ENCODE assay signal across 10 mouse cellular contexts in genomic region chr15:78368926-78369346, GRCm38 (mm10). TPM values are rescaled to one million over a fixed set of nuclear protein-coding genes. Genes with fewer than 3 reads are reported as not detected.
A peak's percentile ranks its signal among the peaks of the same experiment; 100 is the strongest.
DNase-seq lines count a peak whose midpoint lies in the region; ATAC-seq and TF ChIP-seq lines count a peak whose summit lies in the region.
"Had no signal": no experiment of that assay in that cellular context is flagged by ENCODE, and none has a peak within 500 bp of the region (broad histone marks: within the 10 kb centered on the region; RNA-seq: fewer than 3 reads in every experiment).

No protein-coding gene starts in this region.

- no peaks in the 10 kb centered on the region; the same call in 1 of the 2 replicates for H3K4me1 ChIP-seq in intestine, postnatal 0 days (replicated peaks; ENCODE audit: control insufficient read depth, insufficient read depth, low read length)

- TF ChIP-seq CTCF in intestine, postnatal 0 days (IDR thresholded peaks at IDR 0.05; ENCODE audit: low read depth), result peak; percentile 78

- no peaks in the 10 kb centered on the region for H3K36me3 ChIP-seq in intestine, postnatal 0 days (ENCODE audit: control insufficient read depth, insufficient read depth)
- no peaks in the 10 kb centered on the region for H3K36me3 ChIP-seq in splenic B cell, adult 2 months (ENCODE audit: control insufficient read depth, insufficient read depth, low read length, poor library complexity, severe bottlenecking)

- no peak overlapping the region for H3K27ac ChIP-seq in intestine, postnatal 0 days (ENCODE audit: low read depth, low read length)

- H3K9me3 ChIP-seq in intestine, postnatal 0 days (ENCODE audit: control insufficient read depth), result 0 out of 2 replicates have a peak, but pooled peaks cover 3% of the 10 kb centered on the region

- WGBS in intestine, postnatal 0 days, result 3% methylated on average over 8 of the region's 8 CpGs

- no peak overlapping the region for H3K4me2 ChIP-seq in intestine, postnatal 0 days (replicated peaks; ENCODE audit: low read depth)

- H3K9ac ChIP-seq in intestine, postnatal 0 days (ENCODE audit: low read depth, low read length), result no peak overlapping the region

- peak; percentile 32 for DNase-seq in gastrocnemius, adult 18-20 months (ENCODE audit: low spot score)
- DNase-seq in gastrocnemius, postnatal 36 days, result no peak
- DNase-seq in 416B (ENCODE audit: low read depth), result peak; percentile 99
- DNase-seq in adipocyte (ENCODE audit: low spot score), result peak; percentile 26
- DNase-seq in embryo, embryonic 11.5 days (ENCODE audit: low read depth, low spot score), result peak; percentile 42
- DNase-seq in lung, postnatal 10 days, result peak; percentile 62
- peak; percentile 71 for DNase-seq in splenic B cell, adult 2 months (ENCODE audit: low read depth, low spot score)

- no peak overlapping the region for H3K4me3 ChIP-seq in intestine, postnatal 0 days (ENCODE audit: low read depth, low read length)

- peaks cover 76% of the 10 kb centered on the region for H3K27me3 ChIP-seq in intestine, postnatal 0 days (replicated peaks; ENCODE audit: control insufficient read depth, insufficient read depth, low read length)
- no peaks in the 10 kb centered on the region for H3K27me3 ChIP-seq in splenic B cell, adult 2 months (ENCODE audit: control insufficient read depth, insufficient read depth, low read length, poor library complexity, severe bottlenecking)

- intact Hi-C loops in gastrocnemius, postnatal 36 days (cut with DNase I), result no loop called here

- ATAC-seq in intestine, postnatal 0 days, result peak; percentile 52; the same call in 1 of the 2 replicates

RNA-seq across cellular contexts. Expression of gene Tex33, which starts 26.8 kb away (rescaled TPM):
- not detected for total RNA-seq in gastrocnemius, adult 18-20 months (2021)
- total RNA-seq in gastrocnemius, postnatal 36 days (2021), result not detected
- polyA plus RNA-seq in intestine, postnatal 0 days (2015; fragmentation: Nextera tagmentation; extraction: Ambion mirVana), result not detected in 2 replicates
- total RNA-seq: layer of hippocampus, adult 18-20 months had no signal
- polyA plus RNA-seq: stomach, embryonic 14.5 days had no signal

RNA-seq across cellular contexts. Expression of gene Tst, which starts 36.8 kb away (rescaled TPM):
- total RNA-seq in gastrocnemius, adult 18-20 months (2021), result 10 to 100 TPM; 21.7 to 24.2 TPM
- 10 to 100 TPM; 22.1 to 24.1 TPM for total RNA-seq in gastrocnemius, postnatal 36 days (2021)
- polyA plus RNA-seq in intestine, postnatal 0 days (2015; fragmentation: Nextera tagmentation; extraction: Ambion mirVana), result 36.7 and 48.3 TPM in 2 replicates

RNA-seq across cellular contexts. Expression of gene Mpst, which starts 37.3 kb away (rescaled TPM):
- total RNA-seq in gastrocnemius, adult 18-20 months (2021), result 10 to 100 TPM; 56.5 to 65.3 TPM
- 10 to 100 TPM; 55.3 to 59.5 TPM for total RNA-seq in gastrocnemius, postnatal 36 days (2021)
- polyA plus RNA-seq in intestine, postnatal 0 days (2015; fragmentation: Nextera tagmentation; extraction: Ambion mirVana), result 2.8 and 3.2 TPM in 2 replicates

RNA-seq across cellular contexts. Expression of gene Csf2rb, which starts 43.4 kb away (rescaled TPM):
- 1 to 10 TPM; 1.6 to 1.7 TPM for total RNA-seq in gastrocnemius, adult 18-20 months (2021)
- total RNA-seq in gastrocnemius, postnatal 36 days (2021), result 1 to 10 TPM in 1 of 2 experiments, under 1 TPM in 1; 0.69 to 1.2 TPM
- 1.3 and 1.6 TPM in 2 replicates for polyA plus RNA-seq in intestine, postnatal 0 days (2015; fragmentation: Nextera tagmentation; extraction: Ambion mirVana)

RNA-seq across cellular contexts. Expression of gene Kctd17, which starts 59.4 kb away (rescaled TPM):
- 10 to 100 TPM in 1 of 2 experiments, 1 to 10 TPM in 1; 8.4 to 13.9 TPM for total RNA-seq in gastrocnemius, adult 18-20 months (2021)
- total RNA-seq in gastrocnemius, postnatal 36 days (2021), result 10 to 100 TPM; 14.2 to 15.9 TPM
- 18.6 and 20.1 TPM in 2 replicates for polyA plus RNA-seq in intestine, postnatal 0 days (2015; fragmentation: Nextera tagmentation; extraction: Ambion mirVana)

Comparison
In these comparisons a context has a peak if more than half of its experiments do, and no peak if none do; other contexts are left out.
1. DNase-seq: peak in gastrocnemius, adult 18-20 months (single experiment), 416B (single experiment), adipocyte (single experiment), embryo, embryonic 11.5 days (single experiment), lung, postnatal 10 days (single experiment) and splenic B cell, adult 2 months (single experiment); none in gastrocnemius, postnatal 36 days (0 of 2).